Mouse (Mus musculus) thymus, adult 2 months (tissue): ENCODE measurements at regions not wholly inside any gene's neighbourhood (a gene's known extent, or its start where the extent isn't known, plus 50 kb on each side); places are given as distances from the start of the nearest gene placed in this dataset.

Experiments
- CTCF ChIP-seq: fragments of 200-500 bp; IDR thresholded peaks from 2 replicates; pipeline ENCODE4 v1.5.1; 2012; ENCODE audit warnings: mild to moderate bottlenecking, control low read depth, low read length, moderate library complexity, borderline replicate concordance; ENCODE audit not compliant: control insufficient read depth, poor library complexity, insufficient read depth; ENCODE audit errors: extremely low read depth
- POLR2A ChIP-seq: fragments of 200-500 bp; IDR thresholded peaks from 2 replicates; pipeline ENCODE4 v1.6.1; 2012; ENCODE audit warnings: mild to moderate bottlenecking, low read length, control low read depth, moderate library complexity; ENCODE audit not compliant: control insufficient read depth, poor library complexity, insufficient read depth; ENCODE audit errors: extremely low read depth

DNA sequence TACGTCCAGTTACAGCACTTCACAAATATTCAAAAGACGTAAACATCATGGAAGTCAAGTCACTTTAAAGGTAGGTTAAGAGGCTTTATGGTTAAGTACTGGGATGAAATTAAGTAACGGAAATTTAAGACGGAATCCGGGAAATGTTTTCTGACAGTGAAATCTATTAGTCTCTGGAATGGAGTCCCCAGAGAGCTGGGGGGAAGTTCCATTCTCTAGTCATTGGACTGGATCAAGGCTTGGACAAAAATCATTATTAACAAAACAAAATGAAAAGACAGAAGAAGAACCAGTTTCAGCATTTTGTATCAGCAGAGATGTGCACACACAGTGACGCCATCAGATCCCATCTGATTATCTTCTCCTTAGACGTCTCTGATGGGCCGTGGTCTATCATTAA lies 337.8 kb upstream of the Pmfbp1 start:
- TF ChIP-seq CTCF: no peak
- no peak for TF ChIP-seq POLR2A
